Mouse (Mus musculus): ENCODE measurements around the gene Abo. TPM values are rescaled to one million over a fixed set of nuclear protein-coding genes. Genes with fewer than 3 reads are reported as not detected.

The Abo gene
- not detected in 2 replicates for polyA plus RNA-seq (2014; fragmentation: Nextera tagmentation; extraction: Ambion mirVana)

GRCm38 (mm10) chr2:26864879-26865278 is at the start of gene Abo:
TSS of gene Abo (minus strand) at chr2:26864979.
- Histone ChIP-seq H3K9me3 (ENCODE audit: low read depth, low read length) (no peaks in the 10 kb centered on the region), H3K36me3 (ENCODE audit: insufficient read depth) (no peaks in the 10 kb centered on the region), H3K27me3 (ENCODE audit: insufficient read depth, low read length) (no peaks in the 10 kb centered on the region), H3K4me2 (no peak within 1 kb of the TSS), H3K4me3 (ENCODE audit: low read depth, low read length) (no peak within 1 kb of the TSS), H3K4me1 (ENCODE audit: insufficient read depth) (no peaks in the 10 kb centered on the region), H3K27ac (ENCODE audit: low read depth) (no peak within 1 kb of the TSS), H3K9ac (no peak within 1 kb of the TSS)
- DNase-seq (no peak), ATAC-seq (ENCODE audit: insufficient read depth) (no peak)
- 46% methylated on average over 3 of the region's 3 CpGs for WGBS
- no peak for TF ChIP-seq CTCF (IDR thresholded peaks at IDR 0.05; ENCODE audit: low read depth)

GRCm38 (mm10) chr2:26914148-26914941 is 49.6 kb upstream of the Abo start:
- ATAC-seq (ENCODE audit: insufficient read depth) (no peak), DNase-seq (no peak)
- Histone ChIP-seq H3K27ac (ENCODE audit: low read depth) (no peak overlapping the region), H3K27me3 (ENCODE audit: insufficient read depth, low read length) (no peaks in the 10 kb centered on the region), H3K9ac (no peak overlapping the region), H3K36me3 (ENCODE audit: insufficient read depth) (peaks cover 53% of the 10 kb centered on the region), H3K9me3 (ENCODE audit: low read depth, low read length) (no peaks in the 10 kb centered on the region), H3K4me1 (ENCODE audit: insufficient read depth) (peaks cover 2% of the 10 kb centered on the region; the same call in 1 of the 2 replicates), H3K4me3 (ENCODE audit: low read depth, low read length) (no peak overlapping the region), H3K4me2 (0 out of 2 replicates have a peak overlapping the region, but pooled peaks have one; percentile 10)
- no peak; the same call in 1 of the 2 replicates for TF ChIP-seq CTCF (IDR thresholded peaks at IDR 0.05; ENCODE audit: low read depth)
- 56% methylated on average over 8 of the region's 8 CpGs for WGBS

GRCm38 (mm10) chr2:26913416-26914147 is 48.8 kb upstream of the Abo start:
- Histone ChIP-seq H3K9ac (no peak overlapping the region), H3K4me2 (no peak overlapping the region), H3K27me3 (ENCODE audit: insufficient read depth, low read length) (no peaks in the 10 kb centered on the region), H3K27ac (ENCODE audit: low read depth) (no peak overlapping the region), H3K4me1 (ENCODE audit: insufficient read depth) (peaks cover 10% of the 10 kb centered on the region), H3K9me3 (ENCODE audit: low read depth, low read length) (no peaks in the 10 kb centered on the region), H3K36me3 (ENCODE audit: insufficient read depth) (peaks cover 51% of the 10 kb centered on the region), H3K4me3 (ENCODE audit: low read depth, low read length) (no peak overlapping the region)
- no peak for TF ChIP-seq CTCF (IDR thresholded peaks at IDR 0.05; ENCODE audit: low read depth)
- no peak for DNase-seq
- 80% methylated on average over 17 of the region's 17 CpGs for WGBS
- no peak for ATAC-seq (ENCODE audit: insufficient read depth)

- DNase-seq (no peak), ATAC-seq (ENCODE audit: insufficient read depth) (no peak)
- H3K27me3 ChIP-seq (ENCODE audit: insufficient read depth, low read length) = no peaks in the 10 kb centered on the region
- WGBS = 59% methylated on average over 5 of the region's 5 CpGs
- no peak for TF ChIP-seq CTCF (IDR thresholded peaks at IDR 0.05; ENCODE audit: low read depth)
- peak overlapping the region; percentile 85 for H3K4me2 ChIP-seq
- H3K27ac ChIP-seq (ENCODE audit: low read depth) = peak overlapping the region; percentile 42; the same call in 1 of the 2 replicates
- H3K9me3 ChIP-seq (ENCODE audit: low read depth, low read length) = no peaks in the 10 kb centered on the region
- peaks cover 56% of the 10 kb centered on the region for H3K36me3 ChIP-seq (ENCODE audit: insufficient read depth)
- H3K4me3 ChIP-seq (ENCODE audit: low read depth, low read length) = peak overlapping the region; percentile 87
- H3K4me1 ChIP-seq (ENCODE audit: insufficient read depth) = peaks cover 11% of the 10 kb centered on the region
- H3K9ac ChIP-seq = peak overlapping the region; percentile 97
Measured at GRCm38 (mm10) chr2:26912253-26912770, 47.5 kb upstream of the Abo start.

GRCm38 (mm10) chr2:26910994-26911765 is 46.4 kb upstream of the Abo start:
- peak overlapping the region; percentile 97 for H3K9ac ChIP-seq
- DNase-seq = peak; percentile 69
- no peaks in the 10 kb centered on the region for H3K27me3 ChIP-seq (ENCODE audit: insufficient read depth, low read length)
- peaks cover 67% of the 10 kb centered on the region for H3K36me3 ChIP-seq (ENCODE audit: insufficient read depth)
- peaks cover 8% of the 10 kb centered on the region; the same call in 1 of the 2 replicates for H3K4me1 ChIP-seq (ENCODE audit: insufficient read depth)
- peak; percentile 25 for ATAC-seq (ENCODE audit: insufficient read depth)
- no peaks in the 10 kb centered on the region for H3K9me3 ChIP-seq (ENCODE audit: low read depth, low read length)
- WGBS = under 1% methylated on average over 35 of the region's 37 CpGs
- peak overlapping the region; percentile 87 for H3K4me3 ChIP-seq (ENCODE audit: low read depth, low read length)
- no peak for TF ChIP-seq CTCF (IDR thresholded peaks at IDR 0.05; ENCODE audit: low read depth)
- H3K4me2 ChIP-seq = peak overlapping the region; percentile 85
- peak overlapping the region; percentile 94 for H3K27ac ChIP-seq (ENCODE audit: low read depth)

- Histone ChIP-seq H3K27ac (ENCODE audit: low read depth) (peak within 1 kb of the TSS; percentile 94), H3K27me3 (ENCODE audit: insufficient read depth, low read length) (no peaks in the 10 kb centered on the region), H3K9me3 (ENCODE audit: low read depth, low read length) (no peaks in the 10 kb centered on the region), H3K4me3 (ENCODE audit: low read depth, low read length) (peak within 1 kb of the TSS; percentile 87), H3K4me1 (ENCODE audit: insufficient read depth) (peaks cover 8% of the 10 kb centered on the region; the same call in 1 of the 2 replicates), H3K36me3 (ENCODE audit: insufficient read depth) (peaks cover 75% of the 10 kb centered on the region), H3K4me2 (peak within 1 kb of the TSS; percentile 85), H3K9ac (peak within 1 kb of the TSS; percentile 97)
- no peak for TF ChIP-seq CTCF (IDR thresholded peaks at IDR 0.05; ENCODE audit: low read depth)
- ATAC-seq (ENCODE audit: insufficient read depth) (peak; percentile 87), DNase-seq (peak; percentile 100)
- WGBS = under 1% methylated on average over 74 of the region's 74 CpGs
Measured at GRCm38 (mm10) chr2:26910124-26910993, 45.6 kb upstream of the Abo start, which contains the start of the genes Med22 and Rpl7a. TSS of gene Med22 (minus strand) at chr2:26910677. TSS of gene Rpl7a (plus strand) at chr2:26910764.
